ENCODE assay signal across 8 mouse cellular contexts in the genomic region with DNA sequence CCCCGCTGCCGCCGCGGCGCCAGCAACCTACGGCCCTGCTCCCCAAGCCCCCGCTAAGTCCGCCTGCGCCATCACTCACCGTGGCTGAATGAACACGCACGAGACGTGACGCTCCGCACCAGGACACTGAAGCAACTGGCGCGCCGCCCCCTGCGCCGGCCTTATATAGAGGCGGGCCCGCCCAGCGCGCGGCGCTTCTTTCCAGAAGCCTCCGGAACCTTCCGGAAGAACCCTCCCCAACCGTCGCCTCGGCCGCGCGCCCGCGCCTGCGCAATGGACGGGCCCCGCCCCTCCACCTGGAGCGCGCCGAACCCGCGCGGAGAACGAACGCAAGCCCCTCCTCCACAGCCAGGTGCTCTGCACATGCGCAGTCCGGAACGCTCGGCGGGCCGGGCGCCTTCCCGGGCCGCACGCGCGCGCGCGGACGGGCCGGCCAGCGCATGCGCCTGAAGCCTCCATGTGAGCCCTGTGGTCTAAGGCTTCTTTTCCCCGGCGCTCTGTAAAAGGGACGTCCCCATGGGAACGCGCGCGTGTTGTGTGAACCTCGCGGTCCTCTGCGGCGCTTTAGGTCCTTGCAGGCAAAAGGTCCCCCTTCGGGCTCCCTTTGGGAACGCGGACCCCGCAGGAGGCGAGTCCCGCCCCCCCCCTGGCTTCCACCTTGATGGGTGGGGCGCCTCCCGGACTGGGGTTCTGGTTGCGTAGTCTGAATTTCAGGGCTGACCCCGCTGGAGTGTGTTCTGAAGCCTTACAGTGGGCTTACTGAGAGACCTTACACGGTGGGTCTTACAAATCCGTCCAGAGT. TPM values are rescaled to one million over a fixed set of nuclear protein-coding genes. Genes with fewer than 3 reads are reported as not detected.
DNase-seq lines count a peak whose midpoint lies in the region; ATAC-seq lines count a peak whose summit lies in the region.

No protein-coding gene starts in this region.

- H3K9me3 ChIP-seq in hindbrain, embryonic 12.5 days (replicated peaks), result no peaks in the 10 kb centered on the region

- peak overlapping the region; percentile 79 for H3K4me2 ChIP-seq in hindbrain, embryonic 12.5 days (replicated peaks)

- H3K27ac ChIP-seq in hindbrain, embryonic 12.5 days, result peak overlapping the region; percentile 97

- H3K36me3 ChIP-seq in hindbrain, embryonic 12.5 days, result peaks cover 24% of the 10 kb centered on the region

- peak overlapping the region; percentile 100 for H3K9ac ChIP-seq in hindbrain, embryonic 12.5 days

- H3K27me3 ChIP-seq in hindbrain, embryonic 12.5 days, result 0 out of 2 replicates have a peak, but pooled peaks cover 2% of the 10 kb centered on the region

- peak; percentile 96 for ATAC-seq in hindbrain, embryonic 12.5 days (ENCODE audit: low FRiP score)

- H3K4me1 ChIP-seq in hindbrain, embryonic 12.5 days, result peaks cover 14% of the 10 kb centered on the region

- peak; percentile 94 for DNase-seq in MN1 (ENCODE audit: low spot score)
- peak; percentile 98 for DNase-seq in cerebellum, adult 9-10 months
- DNase-seq in frontal cortex, adult 2 months (ENCODE audit: extremely low spot score in 1 of 2, low spot score in 1 of 2), result peak; percentile 87 to 98
- DNase-seq in layer of hippocampus, postnatal 14 days (ENCODE audit: low spot score in 2 of 2), result peak; percentile 98 to 99
- DNase-seq in lung, postnatal 14 days, result peak; percentile 99
- peak; percentile 97 for DNase-seq in retina, adult 2 months (ENCODE audit: low read depth, low spot score)
- peak; percentile 99 for DNase-seq in thymus, postnatal 36 days

- peak overlapping the region; percentile 98 for H3K4me3 ChIP-seq in hindbrain, embryonic 12.5 days

- under 1% methylated on average over 88 of the region's 89 CpGs for WGBS in hindbrain, embryonic 12.5 days

RNA-seq across cellular contexts. Expression of a gene that starts 6.2 kb away (rescaled TPM):
- 470 and 567 TPM in 2 replicates for polyA plus RNA-seq in frontal cortex, adult 2 months (2012; rRNA removed)
- 1,025 and 1,103 TPM in 2 replicates for polyA plus RNA-seq in hindbrain, embryonic 12.5 days (2016; fragmentation: Nextera tagmentation; extraction: Ambion mirVana)
- 100 to 1,000 TPM; 938 to 989 TPM for total RNA-seq in layer of hippocampus, postnatal 14 days (2021)

RNA-seq across cellular contexts. Expression of a gene that starts 14.0 kb away (rescaled TPM):
- not detected in 2 replicates for polyA plus RNA-seq in frontal cortex, adult 2 months (2012; rRNA removed)
- not detected in 2 replicates for polyA plus RNA-seq in hindbrain, embryonic 12.5 days (2016; fragmentation: Nextera tagmentation; extraction: Ambion mirVana)
- not detected for total RNA-seq in layer of hippocampus, postnatal 14 days (2021)

RNA-seq across cellular contexts. Expression of a gene that starts 41.4 kb away (rescaled TPM):
- polyA plus RNA-seq in frontal cortex, adult 2 months (2012; rRNA removed), result 22.9 and 25.6 TPM in 2 replicates
- 31.3 and 32.9 TPM in 2 replicates for polyA plus RNA-seq in hindbrain, embryonic 12.5 days (2016; fragmentation: Nextera tagmentation; extraction: Ambion mirVana)
- total RNA-seq in layer of hippocampus, postnatal 14 days (2021), result 10 to 100 TPM; 36.9 to 42.8 TPM

Comparison
In these comparisons a context has a peak if more than half of its experiments do, and no peak if none do; other contexts are left out.
1. Peak in every context shown above with its lines: DNase-seq, ATAC-seq, H3K4me3 ChIP-seq and H3K27ac ChIP-seq.